Mouse (Mus musculus): ENCODE measurements at regions not wholly inside any gene's neighbourhood (a gene's known extent, or its start where the extent isn't known, plus 50 kb on each side); places are given as distances from the start of the nearest gene placed in this dataset.

GRCm38 (mm10) chr1:92731353-92732282, 83.0 kb upstream of the Otos start:
- no peak for DNase-seq

GRCm38 (mm10) chr1:92730576-92730975, 81.9 kb upstream of the Otos start:
- no peak for DNase-seq

DNA sequence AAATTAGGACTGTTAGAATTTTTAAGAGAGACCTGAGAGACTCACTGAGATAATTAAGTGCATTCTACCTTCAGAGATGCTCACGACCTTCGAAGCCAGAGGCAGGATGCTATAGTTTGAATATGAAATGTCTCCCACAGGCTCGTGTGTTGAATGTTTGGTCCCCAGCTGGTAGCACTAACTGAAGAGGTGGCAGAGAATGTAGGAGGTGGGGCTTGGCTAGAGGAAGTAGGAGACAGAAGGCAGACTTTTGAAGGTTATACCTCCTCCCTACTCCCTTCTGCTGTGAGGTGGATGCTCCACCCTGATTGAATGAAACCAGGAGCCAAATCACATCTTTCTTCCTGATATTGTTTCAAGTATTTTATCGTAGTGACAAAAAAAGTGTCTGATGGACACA, 79.3 kb upstream of the Otos start:
- DNase-seq: no peak

DNA sequence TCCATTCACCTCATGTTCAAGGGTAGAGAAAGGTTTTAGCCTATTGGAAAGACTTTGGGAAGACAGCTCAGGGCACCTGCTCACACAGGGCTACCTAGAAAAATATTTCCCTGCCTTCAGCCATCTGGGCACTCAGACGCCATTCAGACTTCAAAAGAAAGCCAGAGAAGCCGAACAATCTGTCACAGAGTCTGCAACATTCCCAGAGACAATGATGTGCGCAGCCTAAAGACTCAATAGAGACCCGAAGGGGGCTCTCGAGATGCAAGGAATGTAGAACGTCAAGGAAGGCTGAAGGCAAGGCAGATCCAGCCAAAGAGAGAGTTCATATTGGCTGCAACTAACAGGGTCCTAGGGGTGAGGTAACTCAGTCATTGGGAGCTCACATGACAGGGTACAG, 78.7 kb upstream of the Otos start:
- no peak for DNase-seq

DNA sequence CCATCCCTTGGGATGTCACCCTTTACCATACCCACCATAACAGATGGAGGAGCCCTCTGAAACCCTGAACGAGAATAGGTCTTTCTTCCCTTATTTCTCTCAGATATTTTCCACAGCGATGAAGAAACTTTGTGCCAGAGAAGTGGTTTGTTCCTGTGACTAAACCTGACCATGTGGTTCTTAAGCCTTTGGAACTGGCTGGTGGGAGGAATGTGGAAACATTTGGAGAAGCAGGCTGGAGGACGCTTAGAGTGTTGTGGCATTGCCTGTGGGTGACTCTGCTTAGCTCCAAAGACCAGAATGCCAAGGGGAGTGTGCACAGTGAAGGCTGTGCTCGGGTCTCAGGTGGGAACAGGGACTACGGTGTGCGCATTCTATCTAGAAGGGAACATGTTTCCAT, 77.7 kb upstream of the Otos start:
- no peak for DNase-seq

- DNase-seq: peak; percentile 69
Measured at GRCm38 (mm10) chr1:92724135-92724534, 75.5 kb upstream of the Otos start.

DNA sequence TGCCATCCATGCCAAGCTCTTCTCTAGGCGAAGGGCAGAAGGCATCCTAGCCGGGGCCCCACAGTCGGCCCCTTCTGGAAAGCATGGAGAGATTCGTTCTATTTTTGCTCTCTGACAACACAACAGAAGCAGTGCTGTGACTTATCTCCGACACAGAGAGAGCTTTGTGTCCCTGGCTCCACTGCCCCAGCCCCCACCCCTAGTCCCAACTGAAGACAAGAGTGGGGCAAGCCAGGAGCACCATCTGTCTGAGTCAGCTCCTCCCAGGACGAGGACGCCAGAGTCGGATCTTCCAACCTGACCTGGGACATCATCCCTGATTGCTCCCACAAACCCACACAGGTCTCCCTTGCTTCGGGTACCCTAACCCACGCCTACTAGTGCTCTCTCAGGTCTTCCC, 71.9 kb upstream of the Otos start:
- no peak for DNase-seq

DNA sequence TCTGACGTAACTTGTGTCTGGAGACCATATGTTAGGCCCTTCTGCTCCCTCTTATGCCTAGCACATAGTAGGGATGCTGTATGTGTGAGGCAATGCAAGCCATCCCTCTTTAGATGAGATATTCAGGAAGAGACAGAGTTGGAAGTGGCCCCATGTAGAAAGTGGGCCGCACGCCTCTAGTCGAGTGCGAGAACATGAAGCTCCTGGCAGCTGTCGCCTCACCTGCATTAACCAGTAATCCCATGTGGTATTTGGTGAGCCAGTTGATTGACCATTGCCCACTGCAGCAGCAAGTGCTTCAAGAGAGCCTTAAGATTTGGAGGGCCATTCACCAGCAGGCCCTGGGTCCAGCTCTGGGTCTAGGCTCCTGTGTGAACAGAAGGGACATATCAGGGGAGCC, 71.2 kb upstream of the Otos start:
- DNase-seq: no peak

DNA sequence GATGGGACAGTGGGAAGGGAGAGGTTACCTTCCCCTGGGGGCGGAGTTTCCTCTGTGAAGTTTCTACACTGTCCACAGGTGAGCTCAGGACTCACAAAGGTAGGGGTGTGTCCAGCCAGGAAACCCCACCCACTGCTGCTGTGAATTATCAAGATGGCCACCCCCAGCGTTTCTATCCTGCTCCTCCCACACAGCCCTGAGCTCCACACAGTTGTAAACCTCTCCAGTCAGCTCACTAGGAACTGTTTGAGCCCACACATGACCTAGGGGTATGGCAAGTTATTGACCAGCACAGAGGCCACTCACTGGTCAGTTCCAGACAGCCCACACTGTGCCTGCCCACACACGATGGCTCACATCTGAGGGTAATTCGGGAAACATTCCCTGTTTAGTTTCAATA, 69.5 kb upstream of the Otos start:
- no peak for DNase-seq

GRCm38 (mm10) chr1:92714725-92715324, 66.2 kb upstream of the Otos start:
- DNase-seq: no peak

GRCm38 (mm10) chr1:92712366-92712765, 63.7 kb upstream of the Otos start:
- DNase-seq: no peak

DNA sequence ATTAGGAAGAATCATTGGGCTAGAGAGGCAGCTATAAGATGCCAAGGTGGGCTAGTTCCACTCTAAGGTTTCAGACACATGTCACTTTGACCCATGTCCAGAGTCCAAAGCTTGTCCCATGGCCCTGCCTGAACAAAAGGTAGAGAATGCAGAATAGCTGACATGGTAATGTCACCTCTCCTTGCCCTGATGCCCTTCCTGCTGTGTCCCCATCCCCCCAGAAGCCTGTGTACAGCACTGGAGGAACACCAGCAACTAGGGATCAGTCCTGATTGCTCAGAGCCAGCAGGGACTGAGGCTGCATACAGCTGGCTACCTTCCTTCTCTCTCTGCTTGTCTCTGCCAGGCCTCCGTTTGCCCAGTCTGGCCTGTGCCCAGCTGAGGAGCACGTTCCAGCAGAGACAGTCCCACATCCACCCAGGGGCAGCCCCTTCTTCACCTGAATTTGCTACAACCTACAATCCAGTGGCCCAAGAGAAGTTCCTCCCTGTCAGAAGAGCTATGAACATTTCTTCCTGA, 61.7 kb upstream of the Otos start:
- DNase-seq: no peak

DNA sequence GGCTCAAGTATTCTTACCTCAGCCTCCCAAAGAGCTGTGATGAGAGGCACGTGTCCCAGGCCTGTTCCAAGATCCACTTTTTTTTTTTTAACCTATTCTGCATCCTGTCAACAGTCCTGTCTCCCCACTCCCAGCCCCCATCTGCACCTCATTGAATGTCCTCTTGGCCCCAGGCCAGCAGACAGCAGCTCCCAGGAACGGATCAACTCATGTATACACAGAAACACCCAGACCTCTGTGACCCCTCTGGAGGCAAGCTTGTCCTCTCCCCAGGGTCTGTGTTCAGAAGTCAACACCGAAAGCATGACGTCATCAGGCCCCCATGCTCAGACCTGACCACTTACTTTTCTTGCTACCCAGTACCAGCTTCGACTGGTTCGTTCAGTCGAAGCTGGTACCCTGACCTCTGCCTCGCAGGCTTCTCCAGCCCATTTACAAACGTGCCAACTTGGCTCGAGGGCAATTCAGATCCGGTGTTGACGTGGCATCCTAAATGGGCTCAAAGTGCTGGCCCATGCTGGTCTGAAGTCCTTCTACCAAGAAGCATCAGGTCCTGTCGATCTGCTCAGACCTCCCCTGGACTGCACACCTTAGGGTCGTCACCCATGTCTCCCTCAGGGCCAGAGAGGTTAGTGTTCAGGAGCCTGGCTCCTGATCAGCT, 60.7 kb upstream of the Otos start:
- no peak for DNase-seq

DNA sequence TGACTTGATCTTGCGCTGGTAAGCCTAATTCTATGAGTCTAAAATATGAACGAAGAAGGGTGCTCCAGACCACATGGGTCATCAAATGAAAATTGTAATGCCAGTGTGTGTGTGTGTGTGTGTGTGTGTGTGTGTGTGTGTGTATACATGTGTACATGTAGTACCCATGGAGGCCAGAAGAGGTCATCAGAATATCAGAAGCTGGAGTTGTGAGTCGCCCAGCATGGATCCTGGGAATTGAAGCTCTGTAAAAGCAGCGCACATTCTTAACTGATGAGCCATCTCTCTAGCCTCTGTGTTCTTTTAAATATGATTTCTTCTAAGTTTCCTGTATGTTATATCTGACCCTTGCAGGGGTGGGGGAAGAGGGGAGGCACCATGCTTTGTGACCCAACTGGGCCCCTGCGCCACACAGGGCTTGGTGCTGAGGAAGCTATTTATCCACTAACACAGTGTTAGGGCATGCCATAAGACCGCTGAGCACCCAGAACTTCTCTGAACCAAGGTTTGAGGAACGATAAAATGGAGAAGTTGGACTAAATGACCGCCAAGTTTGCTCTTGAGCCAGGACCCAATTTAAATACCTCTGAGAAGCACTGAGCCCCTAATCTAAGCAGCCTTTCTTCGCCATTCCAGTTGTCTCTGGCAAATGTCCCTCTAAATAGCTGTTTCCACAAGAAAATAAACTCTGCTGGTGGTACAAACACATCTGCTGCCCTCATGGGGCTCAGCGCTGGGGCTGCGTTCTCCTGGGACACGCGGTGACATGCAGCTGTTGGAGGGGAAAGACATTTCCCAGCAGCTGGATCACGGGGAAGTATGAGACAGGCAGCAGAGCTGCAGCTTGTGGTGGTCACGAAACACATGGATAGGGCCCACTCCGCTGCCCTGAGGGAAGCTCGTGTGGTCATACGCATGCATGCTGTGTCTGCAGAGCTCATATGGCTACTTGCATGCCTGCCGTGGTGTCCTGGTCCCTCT, 59.6 kb upstream of the Otos start:
- DNase-seq: no peak

- DNase-seq: no peak
Measured at GRCm38 (mm10) chr1:92707441-92707840, 58.8 kb upstream of the Otos start.

GRCm38 (mm10) chr1:92703903-92704302, 55.3 kb upstream of the Otos start:
- peak; percentile 66 for DNase-seq

DNA sequence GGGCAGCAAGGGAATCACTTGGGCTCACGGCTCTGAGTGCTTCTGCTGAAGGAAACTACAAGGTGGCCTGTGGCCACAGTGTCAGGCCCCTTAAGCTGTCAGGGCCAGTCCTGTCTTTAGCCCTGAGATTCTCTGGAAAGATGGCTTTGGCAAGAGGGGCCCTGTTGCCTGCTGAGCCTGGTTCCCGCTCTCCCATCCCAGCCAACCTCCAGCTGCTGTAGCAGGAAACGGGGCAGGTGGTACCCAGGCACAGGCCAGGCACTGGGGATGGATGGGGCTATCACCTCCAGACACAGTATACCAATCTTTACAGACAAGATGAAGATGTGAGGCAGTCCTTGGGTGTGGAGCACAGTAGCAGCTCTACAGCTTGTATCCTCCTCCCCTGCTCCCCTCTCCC, 54.6 kb upstream of the Otos start:
- no peak for DNase-seq

GRCm38 (mm10) chr1:92700107-92700506, 51.5 kb upstream of the Otos start:
- DNase-seq: no peak

GRCm38 (mm10) chr1:92699697-92700096, 51.1 kb upstream of the Otos start:
- no peak for DNase-seq

- no peak for DNase-seq
Measured at GRCm38 (mm10) chr1:92699048-92699447, 50.4 kb upstream of the Otos start.

GRCm38 (mm10) chr1:92698541-92698940, 49.9 kb upstream of the Otos start:
- no peak for DNase-seq
